Mouse (Mus musculus) ES-E14 (cell line): ENCODE measurements around the gene Dgcr6. TPM values are rescaled to one million over a fixed set of nuclear protein-coding genes. Genes with fewer than 3 reads are reported as not detected.

Experiments
- DNase-seq: peaks from one replicate; pipeline ENCODE4 v3.0.0-alpha.2; 2013; ENCODE audit warnings: low read depth, low spot score
- H3K27ac ChIP-seq: 2 replicates; pipeline ENCODE4 v1.5.1; 2012; ENCODE audit warnings: low read depth, mild to moderate bottlenecking, low read length, moderate library complexity, mixed read lengths; ENCODE audit not compliant: poor library complexity, insufficient read depth, severe bottlenecking
- H3K36me3 ChIP-seq: 2 replicates; pipeline ENCODE4 v1.6.1; 2012; ENCODE audit warnings: mild to moderate bottlenecking, low read length, moderate library complexity, mixed read lengths; ENCODE audit not compliant: control insufficient read depth, poor library complexity, insufficient read depth, severe bottlenecking
- H3K4me1 ChIP-seq, 2 experiments: fragments of 150-350 bp in 1 of 2; sonication (generic) in 1 of 2; 2 replicates each; pipeline ENCODE4 v1.6.1; 2012; ENCODE audit warnings: low read length in 2 of 2, mild to moderate bottlenecking in 1 of 2, mixed read lengths in 1 of 2; ENCODE audit not compliant: control insufficient read depth in 2 of 2, insufficient read depth in 2 of 2, poor library complexity in 1 of 2
- H3K4me3 ChIP-seq, 2 experiments: fragments of 150-350 bp in 1 of 2; sonication (generic) in 1 of 2; 2 replicates each; pipeline ENCODE4 v1.5.1; 2012; ENCODE audit warnings: low read length in 2 of 2, low read depth in 1 of 2, mild to moderate bottlenecking in 1 of 2, mixed read lengths in 1 of 2; ENCODE audit not compliant: insufficient read depth in 1 of 2, poor library complexity in 1 of 2, severe bottlenecking in 1 of 2
- H3K9ac ChIP-seq: 2 replicates; pipeline ENCODE4 v1.6.1; 2012; ENCODE audit warnings: low read depth, mild to moderate bottlenecking, low read length, mixed read lengths; ENCODE audit not compliant: poor library complexity, insufficient read depth, severe bottlenecking
- H3K9me3 ChIP-seq: fragments of 150-350 bp; sonication (generic); 2 replicates; pipeline ENCODE4 v1.6.1; 2012; ENCODE audit warnings: low read depth, mild to moderate bottlenecking, low read length; ENCODE audit not compliant: control insufficient read depth, insufficient read depth
- CHD2 ChIP-seq: IDR thresholded peaks from 2 replicates; pipeline ENCODE4 v1.6.1; 2014; ENCODE audit warnings: mild to moderate bottlenecking, low read depth, low read length, inconsistent platforms
- HCFC1 ChIP-seq: IDR thresholded peaks from 2 replicates; pipeline ENCODE4 v1.6.1; 2012; ENCODE audit warnings: low read length, inconsistent platforms, borderline replicate concordance; ENCODE audit not compliant: insufficient read depth
- MAFK ChIP-seq: IDR thresholded peaks from 2 replicates; pipeline ENCODE4 v1.6.1; 2014; ENCODE audit warnings: mild to moderate bottlenecking, low read depth, low read length, inconsistent platforms; ENCODE audit not compliant: insufficient read depth
- ZC3H11A ChIP-seq: IDR thresholded peaks from 2 replicates; pipeline ENCODE4 v1.6.1; 2012; ENCODE audit warnings: low read depth, mild to moderate bottlenecking, inconsistent platforms, low read length, borderline replicate concordance
- ZNF384 ChIP-seq: IDR thresholded peaks from 2 replicates; pipeline ENCODE4 v1.6.1; 2012; ENCODE audit warnings: low read depth, low read length, inconsistent platforms
- in situ Hi-C, 2 experiments: fragments of 600-800 bp; cut with MboI; formaldehyde crosslinking; loops; one replicate each; pipeline ENCODE4 v1.15.1; 2025; ENCODE audit warnings: low sequenced_read_pairs in 2 of 2, inconsistent platforms in 1 of 2; ENCODE audit not compliant: unreplicated experiment in 2 of 2
- total RNA-seq: library from RNA; depleted of rRNA; stranded (reverse); fragments of 300-350 nt; gene quantifications from 2 replicates; pipeline ENCODE4 v1.2.3, GENCODE M21; 2012

Gene Dgcr6
- total RNA-seq, 1 experiment, result 30.9 TPM

GRCm38 (mm10) chr16:18052322-18052721, 338 bp upstream of the Dgcr6 start:
- no peak overlapping the region for H3K9ac ChIP-seq
- no peaks in the 10 kb centered on the region for H3K36me3 ChIP-seq
- H3K4me3 ChIP-seq, result no peak overlapping the region
- H3K27ac ChIP-seq, result no peak overlapping the region
- in situ Hi-C loops, result no loop called here
- no peak for DNase-seq
- no peaks in the 10 kb centered on the region for H3K9me3 ChIP-seq
- peaks cover 0 to 6% of the 10 kb centered on the region in 2 experiments; a peak in 1 of 4 replicates for H3K4me1 ChIP-seq
- TF ChIP-seq ZNF384 (no peak), HCFC1 (no peak), CHD2 (no peak), ZC3H11A (no peak), MAFK (no peak)

- in situ Hi-C loops, result no loop called here
- TF ChIP-seq ZC3H11A (no peak), ZNF384 (no peak), HCFC1 (no peak), MAFK (no peak), CHD2 (no peak)
- H3K4me3 ChIP-seq, result no peak overlapping the region
- no peak for DNase-seq
- no peaks in the 10 kb centered on the region for H3K36me3 ChIP-seq
- no peak overlapping the region for H3K9ac ChIP-seq
- H3K9me3 ChIP-seq, result no peaks in the 10 kb centered on the region
- H3K27ac ChIP-seq, result no peak overlapping the region
- H3K4me1 ChIP-seq, result peaks cover 2 to 6% of the 10 kb centered on the region in 2 experiments; a peak in 2 of 4 replicates
These were observed 3.6 kb downstream of the Dgcr6 start for GRCm38 (mm10) chr16:18056215-18056614.

GRCm38 (mm10) chr16:18058331-18058731, 5.7 kb downstream of the Dgcr6 start:
- no peak for DNase-seq
- in situ Hi-C loops, result no loop called here

GRCm38 (mm10) chr16:18059243-18059642, 6.6 kb downstream of the Dgcr6 start:
- Histone ChIP-seq H3K27ac (no peak overlapping the region), H3K4me3 (no peak overlapping the region), H3K4me1 (peaks cover 2 to 4% of the 10 kb centered on the region in 2 experiments; a peak in 2 of 4 replicates), H3K9ac (no peak overlapping the region), H3K9me3 (no peaks in the 10 kb centered on the region), H3K36me3 (no peaks in the 10 kb centered on the region)
- in situ Hi-C loops, result no loop called here
- no peak for DNase-seq
- no peak for TF ChIP-seq ZNF384
- TF ChIP-seq HCFC1, result no peak
- no peak for TF ChIP-seq CHD2
- TF ChIP-seq ZC3H11A, result no peak
- no peak for TF ChIP-seq MAFK

More at GRCm38 (mm10) chr16:18058331-18058731, 5.7 kb downstream of the Dgcr6 start:
- TF ChIP-seq CHD2 (no peak), ZC3H11A (no peak), MAFK (no peak), ZNF384 (no peak), HCFC1 (no peak)
- no peak overlapping the region for H3K27ac ChIP-seq
- no peaks in the 10 kb centered on the region for H3K9me3 ChIP-seq
- H3K4me3 ChIP-seq, result no peak overlapping the region
- H3K9ac ChIP-seq, result no peak overlapping the region
- no peaks in the 10 kb centered on the region for H3K36me3 ChIP-seq
- H3K4me1 ChIP-seq, result peaks cover 2 to 4% of the 10 kb centered on the region in 2 experiments; a peak in 2 of 4 replicates
